Mouse (Mus musculus) fibroblast of lung, adult 2 months (primary cell): Measurements from ENCODE around the gene Ecsit.

Experiments
- DNase-seq: peaks from one replicate; pipeline ENCODE4 v3.0.0-alpha.2; 2011; ENCODE audit warnings: low read depth

Ecsit gene

GRCm38 (mm10) chr9:22085022-22085834, at the start of gene Ecsit:
Gene Ecsit (minus strand): TSS chr9:22085438.
- peak; percentile 98 for DNase-seq

- no peak for DNase-seq
These were observed 49.1 kb upstream of the Ecsit start for GRCm38 (mm10) chr9:22134246-22134890.

- no peak for DNase-seq
These were observed 47.0 kb upstream of the Ecsit start for GRCm38 (mm10) chr9:22132220-22132619.

- DNase-seq, result peak; percentile 79
These were observed 46.2 kb upstream of the Ecsit start for GRCm38 (mm10) chr9:22131226-22131981.

GRCm38 (mm10) chr9:22125246-22126027, 40.2 kb upstream of the Ecsit start:
- DNase-seq, result no peak

- DNase-seq, result no peak
These were observed 38.9 kb upstream of the Ecsit start for GRCm38 (mm10) chr9:22124169-22124568.

- no peak for DNase-seq
These were observed 37.9 kb upstream of the Ecsit start for GRCm38 (mm10) chr9:22123069-22123609.

- DNase-seq, result no peak
These were observed 36.8 kb upstream of the Ecsit start for GRCm38 (mm10) chr9:22122005-22122404.

- DNase-seq, result no peak
These were observed 36.3 kb upstream of the Ecsit start for GRCm38 (mm10) chr9:22121545-22121944.

- no peak for DNase-seq
These were observed 34.3 kb upstream of the Ecsit start for GRCm38 (mm10) chr9:22119543-22119942.

- DNase-seq, result peak; percentile 47
These were observed 32.7 kb upstream of the Ecsit start for GRCm38 (mm10) chr9:22117754-22118456.

GRCm38 (mm10) chr9:22116740-22117426, 31.6 kb upstream of the Ecsit start, which contains the start of gene Elof1:
Gene Elof1 (minus strand): TSS chr9:22117172.
- peak; percentile 90 for DNase-seq

- DNase-seq, result no peak
These were observed 30.8 kb upstream of the Ecsit start for GRCm38 (mm10) chr9:22116086-22116485.

GRCm38 (mm10) chr9:22115635-22116034, 30.4 kb upstream of the Ecsit start:
- no peak for DNase-seq

- DNase-seq, result no peak
These were observed 23.0 kb upstream of the Ecsit start for GRCm38 (mm10) chr9:22108194-22108593.

GRCm38 (mm10) chr9:22099922-22100321, 14.7 kb upstream of the Ecsit start:
- DNase-seq, result no peak

GRCm38 (mm10) chr9:22098993-22099696, 13.9 kb upstream of the Ecsit start, which contains the start of gene Cnn1:
Gene Cnn1 (plus strand): TSS chr9:22099216.
- no peak for DNase-seq

GRCm38 (mm10) chr9:22095854-22096307, 10.6 kb upstream of the Ecsit start:
- DNase-seq, result peak; percentile 78

- DNase-seq, result no peak
These were observed 7.5 kb upstream of the Ecsit start for GRCm38 (mm10) chr9:22092746-22093145.
